Mouse (Mus musculus) gonadal fat pad, adult 2 months (tissue): ENCODE data around the gene Eps15. TPM values are rescaled to one million over a fixed set of nuclear protein-coding genes. Genes with fewer than 3 reads are reported as not detected.

Experiments
- DNase-seq: peaks from one replicate; pipeline ENCODE4 v3.0.0-alpha.2; 2012; ENCODE audit warnings: low read depth
- polyA plus RNA-seq: library from polyadenylated mRNA; depleted of rRNA; stranded (reverse); fragments of >200 nt; gene quantifications from 2 replicates; pipeline ENCODE4 v1.2.3, GENCODE M21; 2012; rRNA removed

Gene Eps15
- polyA plus RNA-seq, 1 experiment = 13.4 TPM

DNA sequence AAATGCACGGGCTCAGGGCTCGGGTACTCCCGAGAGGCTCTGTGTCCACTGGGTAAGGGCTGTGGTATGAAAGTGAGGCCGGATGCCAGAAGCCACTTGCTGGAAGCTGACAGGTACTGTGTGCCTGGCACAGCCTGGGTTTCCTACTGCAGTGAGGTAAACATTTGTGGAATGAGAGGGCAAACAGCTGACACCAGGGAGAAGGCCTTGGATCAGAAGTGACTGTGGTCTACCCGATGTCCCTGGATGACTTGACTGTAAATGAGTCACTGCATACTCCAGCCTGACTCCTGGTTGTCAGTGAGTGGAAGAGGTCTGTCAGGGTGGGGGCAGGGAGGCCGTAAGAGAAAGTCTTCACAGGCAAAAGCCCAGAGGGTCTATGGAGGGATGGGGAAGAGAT, 153.6 kb downstream of the Eps15 start:
- no peak for DNase-seq

DNA sequence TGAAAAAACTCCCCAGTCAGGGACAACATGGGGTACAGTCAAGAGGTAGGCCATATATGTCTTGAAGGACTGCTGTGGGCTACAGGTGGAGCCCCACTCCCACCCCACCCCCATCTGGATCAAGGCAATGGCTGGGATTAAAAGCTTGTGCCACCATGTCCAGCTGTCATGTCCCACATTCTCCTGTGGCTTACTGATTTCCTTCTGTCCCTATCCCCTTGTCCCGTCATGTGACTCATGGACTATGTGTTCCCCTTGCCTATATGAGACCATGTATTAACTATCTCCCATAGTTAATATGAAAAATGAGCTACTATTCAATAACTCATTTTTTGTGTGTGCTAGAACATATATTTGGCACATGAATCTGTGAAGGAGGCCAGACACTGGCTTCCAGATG, 154.2 kb downstream of the Eps15 start:
- DNase-seq = no peak

Other genes starting within 250 kb of the Eps15 start
- 95.8 and 138 TPM in 2 replicates for gene Osbpl9, start 78.0 kb upstream of the Eps15 start, polyA plus RNA-seq
- gene Calr4, start 45.8 kb upstream of the Eps15 start, polyA plus RNA-seq = 0.22 and 0.51 TPM in 2 replicates
- gene Ttc39a, start 126.4 kb downstream of the Eps15 start, polyA plus RNA-seq = 18.3 and 24.4 TPM in 2 replicates
- 71.7 and 81.2 TPM in 2 replicates for gene Rnf11, start 204.5 kb downstream of the Eps15 start, polyA plus RNA-seq